Mouse (Mus musculus) adipocyte (in vitro differentiated cells): ENCODE data around the gene Adamts2.

Source experiments
- DNase-seq: peaks from one replicate; pipeline ENCODE4 v3.0.0-alpha.2; 2016; ENCODE audit warnings: low spot score

The Adamts2 gene

GRCm38 (mm10) chr11:50734129-50734528, 132.2 kb downstream of the Adamts2 start:
- no peak for DNase-seq

- DNase-seq: no peak
Observed at GRCm38 (mm10) chr11:50736548-50736947, 134.7 kb downstream of the Adamts2 start.

GRCm38 (mm10) chr11:50738436-50738835, 136.6 kb downstream of the Adamts2 start:
- no peak for DNase-seq

- no peak for DNase-seq
Observed at GRCm38 (mm10) chr11:50739453-50739852, 137.6 kb downstream of the Adamts2 start.

GRCm38 (mm10) chr11:50742146-50742545, 140.3 kb downstream of the Adamts2 start:
- DNase-seq: no peak

GRCm38 (mm10) chr11:50744971-50745370, 143.1 kb downstream of the Adamts2 start:
- DNase-seq: peak; percentile 62

GRCm38 (mm10) chr11:50746508-50746907, 144.6 kb downstream of the Adamts2 start:
- DNase-seq: no peak

GRCm38 (mm10) chr11:50750983-50751585, 149.2 kb downstream of the Adamts2 start:
- no peak for DNase-seq

GRCm38 (mm10) chr11:50757741-50758140, 155.9 kb downstream of the Adamts2 start:
- DNase-seq: no peak

GRCm38 (mm10) chr11:50766461-50766860, 164.6 kb downstream of the Adamts2 start:
- no peak for DNase-seq

GRCm38 (mm10) chr11:50767039-50767438, 165.2 kb downstream of the Adamts2 start:
- DNase-seq: peak; percentile 33

GRCm38 (mm10) chr11:50768995-50769749, 167.3 kb downstream of the Adamts2 start:
- DNase-seq: peak; percentile 86

- DNase-seq: no peak
Observed at GRCm38 (mm10) chr11:50771006-50771405, 169.1 kb downstream of the Adamts2 start.

- no peak for DNase-seq
Observed at GRCm38 (mm10) chr11:50797674-50798073, 195.8 kb downstream of the Adamts2 start.

- no peak for DNase-seq
Observed at GRCm38 (mm10) chr11:50798836-50799235, 197.0 kb downstream of the Adamts2 start.

GRCm38 (mm10) chr11:50814233-50814632, 212.3 kb downstream of the Adamts2 start:
- DNase-seq: no peak

- DNase-seq: no peak
Observed at GRCm38 (mm10) chr11:50826214-50826613, 224.3 kb downstream of the Adamts2 start.

GRCm38 (mm10) chr11:50827010-50827953, 225.4 kb downstream of the Adamts2 start, which contains the start of gene Zfp354c:
Gene Zfp354c, minus strand, starts transcription at chr11:50827724.
- DNase-seq: peak; percentile 68

GRCm38 (mm10) chr11:50835727-50836126, 233.8 kb downstream of the Adamts2 start:
- no peak for DNase-seq

GRCm38 (mm10) chr11:50841023-50841735, 239.3 kb downstream of the Adamts2 start, which contains the start of gene Zfp879:
Gene Zfp879, minus strand, starts transcription at chr11:50841552.
- DNase-seq: no peak

- no peak for DNase-seq
Observed at GRCm38 (mm10) chr11:50845951-50846350, 244.1 kb downstream of the Adamts2 start.

GRCm38 (mm10) chr11:50847047-50847446, 245.2 kb downstream of the Adamts2 start:
- no peak for DNase-seq
